Mouse (Mus musculus) T-helper 17 cell (primary cell): ENCODE results near the gene B4galnt2.

Experiments used
- in situ Hi-C, 2 experiments: fragments of 300-600 bp; cut with MboI, MseI; formaldehyde crosslinking; loops; 1 replicate in 1 of 2; 2 replicates in 1 of 2; pipeline ENCODE4 v1.15.1; 2025; ENCODE audit warnings: high pct_unique_total_duplicates in 2 of 2

B4galnt2 gene

DNA sequence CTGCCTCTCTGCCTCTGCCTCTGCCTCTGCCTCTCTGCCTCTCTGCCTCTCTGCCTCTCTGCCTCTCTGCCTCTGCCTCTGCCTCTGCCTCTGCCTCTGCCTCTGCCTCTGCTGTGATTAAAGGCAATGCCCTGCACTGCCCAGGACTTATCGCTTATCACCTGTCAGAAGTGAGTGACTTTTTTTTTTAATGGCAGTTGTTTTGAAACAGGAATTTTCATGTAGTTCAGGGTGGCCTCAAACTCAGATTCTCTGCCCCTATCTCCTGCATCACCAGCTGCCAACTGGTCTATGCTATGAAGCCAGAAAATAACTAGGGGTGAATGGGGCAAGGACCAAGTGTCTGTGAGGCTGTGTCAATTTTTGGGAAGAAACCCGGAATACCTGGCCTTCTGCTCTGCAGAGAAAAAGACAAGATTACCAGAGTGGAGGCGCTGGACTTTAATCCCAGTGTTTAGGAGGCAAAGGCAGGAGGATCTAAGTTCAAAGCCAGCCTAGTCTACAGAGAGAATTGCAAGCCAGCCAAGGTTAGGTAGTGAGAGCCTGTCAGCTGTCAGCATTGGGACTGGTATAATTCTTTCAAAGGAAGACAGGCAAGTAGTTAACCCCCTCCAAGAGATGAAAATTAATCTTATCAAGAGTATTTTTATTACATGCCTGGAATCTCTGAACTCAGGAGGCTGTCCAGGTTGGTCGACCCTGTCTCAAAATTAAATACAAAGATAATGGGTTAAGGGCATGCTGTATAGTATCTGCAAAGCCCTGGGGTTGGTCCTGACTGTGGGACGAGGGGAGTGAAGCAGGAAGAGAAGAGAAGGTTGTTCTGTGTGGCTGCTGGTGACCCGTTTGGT is 88.1 kb downstream of the B4galnt2 start:
- in situ Hi-C loops: no loop called here

DNA sequence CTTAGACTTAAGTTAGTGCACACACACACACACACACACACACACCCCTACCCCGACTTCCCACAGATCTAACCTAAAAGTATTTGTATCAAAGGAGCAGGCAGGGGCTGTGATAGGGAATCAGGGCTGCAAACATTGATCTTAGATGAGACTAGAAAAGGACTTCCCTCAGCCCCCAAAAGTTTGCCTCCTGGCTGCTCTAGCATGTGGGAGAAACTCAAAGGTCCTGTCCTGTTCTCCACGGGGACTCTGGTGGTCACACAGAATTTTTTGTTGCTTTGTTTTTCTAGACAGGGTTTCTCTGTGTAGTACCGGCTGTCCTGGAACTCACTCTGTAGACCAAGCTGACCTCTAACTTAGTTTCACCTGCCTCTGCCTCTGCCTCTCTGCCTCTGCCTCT is 89.1 kb downstream of the B4galnt2 start:
- in situ Hi-C loops: no loop called here

DNA sequence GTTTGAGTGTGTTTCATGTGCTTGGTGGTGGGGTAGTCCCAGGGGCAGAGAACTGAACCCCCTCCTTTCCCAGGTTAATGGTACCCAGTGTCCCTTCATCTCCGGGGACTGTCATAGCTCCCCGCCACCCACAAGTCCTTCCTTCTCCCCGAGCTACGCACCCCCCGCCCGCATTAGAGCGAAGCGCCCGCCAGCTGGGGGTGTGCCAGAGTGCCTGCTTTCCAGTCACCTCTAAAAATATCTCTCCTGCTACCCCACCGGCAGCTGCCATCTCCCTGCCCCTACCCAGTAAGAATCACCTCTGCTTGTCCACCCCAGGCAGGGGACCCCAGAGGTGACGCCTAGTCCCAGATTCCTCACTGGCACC is 89.8 kb downstream of the B4galnt2 start:
- in situ Hi-C loops: no loop called here

DNA sequence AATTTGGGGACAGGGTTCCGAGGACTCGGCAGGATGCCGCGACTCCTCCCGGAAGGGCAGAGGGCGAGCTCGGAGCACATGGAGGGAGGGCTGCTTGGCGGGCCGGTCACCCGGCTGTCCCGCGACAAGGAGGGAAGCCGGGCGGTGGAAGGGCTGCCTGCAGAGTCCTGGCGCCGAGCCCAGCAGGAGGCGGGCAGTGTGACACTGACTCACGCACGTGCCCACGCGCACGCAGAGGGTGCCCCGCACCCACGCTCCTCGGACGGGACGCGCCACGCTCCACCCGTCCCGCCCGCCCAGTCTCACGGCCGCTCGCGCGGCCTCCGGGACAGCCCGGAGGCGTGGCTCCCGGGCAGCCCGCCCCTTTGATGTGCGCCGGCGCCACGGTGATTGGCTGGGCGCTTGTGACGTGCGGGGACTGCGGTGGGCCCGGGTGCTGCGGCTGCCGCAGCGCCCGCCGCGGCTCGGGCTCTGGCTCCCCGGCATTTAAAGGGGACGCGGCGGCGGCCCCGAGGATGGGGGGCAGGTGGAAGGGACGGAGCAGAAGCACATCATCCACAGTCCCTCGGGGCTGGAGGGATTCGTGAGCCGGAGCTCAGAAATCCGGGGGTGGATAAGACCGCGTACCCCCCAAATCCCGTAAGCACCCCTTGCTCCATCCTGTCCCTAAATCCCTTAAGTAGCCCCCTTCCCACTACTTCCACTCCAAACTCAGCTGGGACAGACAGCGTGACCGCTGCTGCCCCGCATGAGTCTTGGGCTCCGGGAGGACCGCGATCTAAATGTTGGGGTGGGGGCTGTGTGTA is 90.4 kb downstream of the B4galnt2 start, which contains the start of gene Phospho1:
Gene Phospho1 (plus strand): TSS at position 429 of the 806 bp plus-strand sequence.
- in situ Hi-C loops: no loop called here

DNA sequence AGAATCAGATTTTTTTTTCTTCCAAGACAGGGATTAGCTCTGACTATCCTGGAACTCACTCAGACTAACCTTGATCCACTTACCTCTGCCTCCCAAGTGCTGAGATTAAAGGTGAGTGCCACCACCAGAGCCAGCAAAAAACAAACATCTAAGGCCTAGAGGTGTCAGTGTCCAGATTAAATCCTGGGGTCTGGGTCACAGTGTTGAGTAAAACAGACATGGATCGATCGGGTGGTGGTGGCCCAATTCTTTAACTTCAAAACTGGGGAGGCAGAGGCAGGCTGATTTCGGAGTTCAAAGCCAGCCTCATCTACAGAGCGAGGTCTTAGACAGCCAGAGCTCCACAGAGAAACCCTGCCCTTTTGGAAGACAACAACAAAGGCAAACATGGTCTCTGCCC is 92.3 kb downstream of the B4galnt2 start:
- in situ Hi-C loops: no loop called here

DNA sequence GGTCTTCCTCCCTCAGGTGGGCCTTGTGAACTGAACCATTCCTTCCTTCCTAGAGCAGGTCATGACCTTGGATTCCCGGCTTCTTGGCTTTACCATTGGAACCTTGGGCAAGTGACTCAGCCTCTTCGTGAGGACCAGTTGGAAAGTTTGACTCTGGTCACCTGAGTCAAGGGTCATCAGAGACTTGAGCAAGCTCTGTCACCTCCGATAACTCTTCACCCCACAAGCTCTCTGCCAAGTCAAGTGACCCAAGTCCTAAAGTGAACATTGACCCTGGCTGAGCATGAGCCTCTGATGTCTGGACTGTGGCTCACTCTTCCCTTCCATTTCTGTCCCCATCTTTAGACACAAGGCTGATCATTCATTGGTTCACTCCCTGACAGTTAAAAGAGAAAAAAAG is 93.2 kb downstream of the B4galnt2 start:
- in situ Hi-C loops: no loop called here

DNA sequence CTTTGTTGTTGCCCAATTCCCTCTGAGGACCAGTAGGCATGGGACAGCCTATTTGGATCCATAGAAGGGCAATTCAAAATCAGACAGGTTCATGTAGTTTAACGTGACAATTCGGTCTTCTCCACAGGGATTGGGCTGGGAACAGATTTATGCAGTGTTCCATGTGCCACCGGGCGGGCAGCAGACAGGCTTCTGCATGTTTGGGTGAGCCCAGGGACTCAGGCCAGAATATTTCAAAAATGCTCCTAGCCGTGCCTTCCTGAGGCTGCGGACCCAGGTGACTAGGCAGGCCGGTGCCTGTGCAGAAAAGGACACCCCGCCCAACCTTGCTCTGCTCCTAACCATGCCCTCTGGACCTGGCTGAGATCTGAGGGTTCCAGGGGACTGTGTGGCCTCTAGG is 95.6 kb downstream of the B4galnt2 start:
- in situ Hi-C loops: no loop called here
